Comparison of ENCODE assay signal across 11 mouse cellular contexts in genomic region chr5:28174876-28175569, GRCm38 (mm10). TPM values are rescaled to one million over a fixed set of nuclear protein-coding genes. Genes with fewer than 3 reads are reported as not detected.
DNase-seq lines count a peak whose midpoint lies in the region; ATAC-seq and TF ChIP-seq lines count a peak whose summit lies in the region.
"Had no signal": no experiment of that assay in that cellular context is flagged by ENCODE, and none has a peak within 500 bp of the region (broad histone marks: within the 10 kb centered on the region; RNA-seq: fewer than 3 reads in every experiment).

No protein-coding gene starts in this region.

- ATAC-seq in limb, embryonic 15.5 days (ENCODE audit: insufficient number of reproducible peaks, low FRiP score, low TSS enrichment, low read depth) = no peak
- no peak for ATAC-seq in monocyte, adult 5-6 weeks (replicated peaks; ENCODE audit: insufficient number of reproducible peaks, low FRiP score, low TSS enrichment, poor library complexity, severe bottlenecking)
- ATAC-seq: inflammation-experienced regulatory T-cells, adult 6 months had no signal

- H3K4me1 ChIP-seq in heart, embryonic 10.5 days = peaks cover 9% of the 10 kb centered on the region; the same call in 1 of the 2 replicates
- no peaks in the 10 kb centered on the region for H3K4me1 ChIP-seq in heart, adult 2 months (ENCODE audit: control insufficient read depth, insufficient read depth, low read length)
- peaks cover 10% of the 10 kb centered on the region; the same call in 1 of the 2 replicates for H3K4me1 ChIP-seq in limb, embryonic 15.5 days

- H3K9me3 ChIP-seq in heart, embryonic 10.5 days = no peaks in the 10 kb centered on the region
- no peaks in the 10 kb centered on the region for H3K9me3 ChIP-seq in limb, embryonic 15.5 days

- intact Hi-C loops in heart, adult 2 months (cut with DNase I) = no loop called here

- no peak overlapping the region for H3K9ac ChIP-seq in heart, adult 2 months (ENCODE audit: low read depth, low read length)
- H3K9ac ChIP-seq in limb, embryonic 15.5 days = no peak overlapping the region

- TF ChIP-seq EP300 in heart, adult 2 months (IDR thresholded peaks at IDR 0.05; ENCODE audit: insufficient read depth, low read depth, low read length) = no peak

- 2% methylated on average over 24 of the region's 24 CpGs for WGBS in heart, embryonic 10.5 days
- 2% methylated on average over 24 of the region's 24 CpGs for WGBS in heart, adult 2 months
- WGBS in limb, embryonic 15.5 days = 1% methylated on average over 24 of the region's 24 CpGs

- no peaks in the 10 kb centered on the region for H3K79me2 ChIP-seq in heart, adult 2 months (replicated peaks; ENCODE audit: control insufficient read depth, insufficient read depth, low read length)

- no peak for TF ChIP-seq CTCF in heart, adult 2 months (IDR thresholded peaks at IDR 0.05)

- TF ChIP-seq POLR2A in heart, adult 2 months (IDR thresholded peaks at IDR 0.05; ENCODE audit: insufficient read depth, low read depth, low read length) = no peak

- DNase-seq in heart, embryonic 10.5 days (ENCODE audit: low spot score) = peak; percentile 74
- DNase-seq in heart, adult 2 months = no peak
- DNase-seq in ZHBTc4 (ENCODE audit: low read depth, low spot score) = peak; percentile 64
- peak; percentile 61 for DNase-seq in embryo, embryonic 11 days
- no peak for DNase-seq in lung, postnatal 25 days (ENCODE audit: low spot score)
- no peak for DNase-seq in layer of hippocampus, adult 9-10 months (ENCODE audit: low spot score)

- no peaks in the 10 kb centered on the region for H3K36me3 ChIP-seq in heart, embryonic 10.5 days
- H3K36me3 ChIP-seq in heart, adult 2 months (ENCODE audit: control insufficient read depth, insufficient read depth, low read length) = no peaks in the 10 kb centered on the region
- H3K36me3 ChIP-seq in limb, embryonic 15.5 days = no peaks in the 10 kb centered on the region

- H3K4me2 ChIP-seq in limb, embryonic 15.5 days = no peak overlapping the region

- peaks cover 98% of the 10 kb centered on the region for H3K27me3 ChIP-seq in heart, embryonic 10.5 days (ENCODE audit: insufficient read depth, poor library complexity, severe bottlenecking)
- peaks cover 12% of the 10 kb centered on the region for H3K27me3 ChIP-seq in heart, adult 2 months (ENCODE audit: control insufficient read depth, insufficient read depth, low read length)
- H3K27me3 ChIP-seq in limb, embryonic 15.5 days = peaks cover 93% of the 10 kb centered on the region

- H3K27ac ChIP-seq in heart, embryonic 10.5 days = no peak overlapping the region
- H3K27ac ChIP-seq in heart, adult 2 months = no peak overlapping the region
- H3K27ac ChIP-seq in limb, embryonic 15.5 days = no peak overlapping the region

- no peak overlapping the region for H3K4me3 ChIP-seq in heart, embryonic 10.5 days
- no peak overlapping the region for H3K4me3 ChIP-seq in heart, adult 2 months
- 0 out of 2 replicates have a peak overlapping the region, but pooled peaks have one; percentile 4 for H3K4me3 ChIP-seq in limb, embryonic 15.5 days

RNA-seq across cellular contexts. Expression of gene En2, which starts 9.5 kb away (rescaled TPM):
- not detected in 2 replicates for polyA plus RNA-seq in heart, embryonic 10.5 days (2016; fragmentation: Nextera tagmentation; extraction: Ambion mirVana)
- under 1 TPM in 1 of 2 experiments, not detected in 1; 0.05 TPM for total RNA-seq in heart, adult 2 months (2021)
- not detected in 2 replicates for polyA plus RNA-seq in heart, adult 2 months (2012; rRNA removed)
- polyA plus RNA-seq in limb, embryonic 15.5 days (2015; fragmentation: Nextera tagmentation; extraction: Ambion mirVana) = not detected in 2 replicates
- total RNA-seq in monocyte, adult 5-6 weeks (2017) = not detected in 3 replicates
- polyA plus RNA-seq: inflammation-experienced regulatory T-cells, adult 6 months; liver, embryonic 16.5 days; thymus, postnatal 0 days had no signal

Comparison
In these comparisons a context has a peak if more than half of its experiments do, and no peak if none do; other contexts are left out.
1. DNase-seq: peak in heart, embryonic 10.5 days (single experiment), ZHBTc4 (single experiment) and embryo, embryonic 11 days (single experiment); none in heart, adult 2 months (0 of 2), lung, postnatal 25 days (single experiment) and layer of hippocampus, adult 9-10 months (single experiment).